Mouse (Mus musculus) forebrain, embryonic 15.5 days (tissue): Measurements from ENCODE around the gene Zfp62. TPM values are rescaled to one million over a fixed set of nuclear protein-coding genes. Genes with fewer than 3 reads are reported as not detected.
"Not testable (repeated sequence)": the region's sequence is repeated elsewhere in the genome, so short reads cannot be mapped to it uniquely, and the experiment has no call there.

Experiments
- ATAC-seq: fragments of 200-750 bp; cut with Nextera tagmentation; replicated peaks from 2 replicates; pipeline ENCODE4 v1.8.0; 2017; ENCODE audit warnings: mild to moderate bottlenecking, moderate TSS enrichment, moderate library complexity
- H3K27ac ChIP-seq: fragments of 300-500 bp; sonication (generic); replicated peaks from 2 replicates; pipeline ENCODE4 v1.5.1; 2015; ENCODE audit warnings: mild to moderate bottlenecking, inconsistent platforms
- H3K27me3 ChIP-seq: fragments of 300-500 bp; sonication (generic); 2 replicates; pipeline ENCODE4 v1.6.1; 2015; ENCODE audit warnings: inconsistent platforms
- H3K36me3 ChIP-seq: fragments of 300-500 bp; sonication (generic); 2 replicates; pipeline ENCODE4 v1.6.1; 2015; ENCODE audit warnings: mild to moderate bottlenecking, inconsistent platforms
- H3K4me1 ChIP-seq: fragments of 300-500 bp; sonication (generic); 2 replicates; pipeline ENCODE4 v1.6.1; 2015; ENCODE audit warnings: inconsistent platforms
- H3K4me2 ChIP-seq: fragments of 300-500 bp; sonication (generic); replicated peaks from 2 replicates; pipeline ENCODE4 v1.6.1; 2015; ENCODE audit warnings: mild to moderate bottlenecking, inconsistent platforms
- H3K4me3 ChIP-seq: fragments of 300-500 bp; sonication (generic); 2 replicates; pipeline ENCODE4 v1.5.1; 2015; ENCODE audit warnings: mild to moderate bottlenecking, inconsistent platforms
- H3K9ac ChIP-seq: fragments of 300-500 bp; sonication (generic); replicated peaks from 2 replicates; pipeline ENCODE4 v1.6.1; 2015; ENCODE audit warnings: mild to moderate bottlenecking, inconsistent platforms
- H3K9me3 ChIP-seq: fragments of 300-500 bp; sonication (generic); 2 replicates; pipeline ENCODE4 v1.6.1; 2016; ENCODE audit warnings: inconsistent platforms
- WGBS: fragments of 180-500 bp; shearing (Covaris S2); methylation state at CpG from one replicate; pipeline ENCODE4 v1.1.7; 2015; ENCODE audit warnings: mixed read lengths; 5-methylcytosine and 5-hydroxymethylcytosine counted together
- polyA plus RNA-seq: library from polyadenylated mRNA; unstranded; fragments of >200 nt; fragmentation: Nextera tagmentation; extraction: Ambion mirVana; gene quantifications from 2 replicates; pipeline ENCODE4 v1.2.1, GENCODE M21; 2015

Zfp62 gene
- polyA plus RNA-seq, 1 experiment from 2014 or later, result 55.1 TPM

DNA sequence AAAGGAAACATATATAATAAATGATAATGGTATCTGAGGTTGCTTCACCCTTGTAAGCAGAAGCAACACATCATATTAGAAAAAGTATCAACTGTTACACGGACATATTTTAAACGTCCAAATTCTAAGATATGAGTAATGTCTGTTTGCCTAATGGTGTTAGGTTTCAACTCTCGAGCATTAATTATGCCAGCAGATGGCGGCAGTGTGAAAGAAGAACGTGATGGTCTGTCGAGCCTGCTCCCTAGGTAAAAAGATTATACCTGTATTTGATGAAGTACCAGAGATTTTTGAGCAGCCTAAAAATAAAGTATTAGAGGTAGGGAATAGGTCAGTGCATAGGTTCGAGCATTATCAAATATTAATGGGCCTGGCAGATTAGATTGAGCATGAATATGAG lies 13.4 kb upstream of the Zfp62 start:
- H3K4me3 ChIP-seq, result no peak overlapping the region
- 5% methylated on average over 7 of the region's 7 CpGs for WGBS
- H3K27me3 ChIP-seq, result no peaks in the 10 kb centered on the region
- no peak overlapping the region for H3K9ac ChIP-seq
- no peaks in the 10 kb centered on the region for H3K9me3 ChIP-seq
- no peaks in the 10 kb centered on the region for H3K36me3 ChIP-seq
- no peaks in the 10 kb centered on the region for H3K4me1 ChIP-seq
- ATAC-seq, result no peak
- H3K4me2 ChIP-seq, result no peak overlapping the region
- H3K27ac ChIP-seq, result no peak overlapping the region

DNA sequence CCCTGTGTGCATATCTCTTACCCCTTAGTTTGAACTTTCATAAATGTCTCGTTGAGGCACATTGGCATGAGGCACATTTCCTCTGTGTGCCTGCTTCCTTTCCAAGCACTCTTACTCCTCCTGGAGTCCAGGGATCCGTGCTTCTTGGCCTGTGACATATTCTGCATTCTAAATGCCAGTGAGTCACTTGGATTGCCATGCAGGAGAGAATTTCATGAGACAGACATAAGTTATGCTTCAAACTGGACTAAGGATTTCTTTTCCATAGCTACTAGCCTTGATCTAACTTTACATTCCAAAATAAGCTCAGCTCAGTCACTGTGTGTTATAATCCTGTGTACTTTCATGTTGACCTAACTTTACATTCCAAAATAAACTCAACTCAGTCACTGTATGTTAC lies 12.0 kb upstream of the Zfp62 start:
- H3K4me2 ChIP-seq, result no peak overlapping the region
- no peaks in the 10 kb centered on the region for H3K36me3 ChIP-seq
- H3K9ac ChIP-seq, result no peak overlapping the region
- H3K27me3 ChIP-seq, result no peaks in the 10 kb centered on the region
- ATAC-seq, result no peak
- H3K9me3 ChIP-seq, result no peaks in the 10 kb centered on the region
- no peak overlapping the region for H3K27ac ChIP-seq
- no peak overlapping the region for H3K4me3 ChIP-seq
- 67% methylated on average over 2 of the region's 2 CpGs for WGBS
- H3K4me1 ChIP-seq, result no peaks in the 10 kb centered on the region

DNA sequence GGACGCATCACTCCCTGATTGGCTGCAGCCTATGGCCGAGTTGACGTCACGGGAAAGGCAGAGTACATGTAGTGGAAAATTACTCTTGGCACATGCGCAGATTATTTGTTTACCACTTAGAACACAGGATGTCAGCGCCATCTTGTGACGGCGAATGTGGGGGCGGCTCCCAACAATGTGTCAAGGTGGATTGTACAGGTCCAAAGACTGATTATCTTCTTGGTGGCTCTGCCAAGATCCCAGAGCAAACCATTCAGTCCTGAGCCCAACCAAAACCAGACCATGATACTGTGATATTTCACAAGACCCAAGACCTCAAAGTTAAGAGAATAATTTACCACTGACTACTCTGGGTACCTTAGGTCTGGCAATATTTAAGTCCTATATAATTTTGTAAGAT lies 8.3 kb upstream of the Zfp62 start:
- H3K4me1 ChIP-seq, H3K9ac ChIP-seq, ATAC-seq, H3K4me2 ChIP-seq, H3K4me3 ChIP-seq, H3K27ac ChIP-seq, H3K27me3 ChIP-seq, H3K9me3 ChIP-seq, H3K36me3 ChIP-seq: not testable (repeated sequence)
- WGBS, result 97% methylated on average over 9 of the region's 9 CpGs

DNA sequence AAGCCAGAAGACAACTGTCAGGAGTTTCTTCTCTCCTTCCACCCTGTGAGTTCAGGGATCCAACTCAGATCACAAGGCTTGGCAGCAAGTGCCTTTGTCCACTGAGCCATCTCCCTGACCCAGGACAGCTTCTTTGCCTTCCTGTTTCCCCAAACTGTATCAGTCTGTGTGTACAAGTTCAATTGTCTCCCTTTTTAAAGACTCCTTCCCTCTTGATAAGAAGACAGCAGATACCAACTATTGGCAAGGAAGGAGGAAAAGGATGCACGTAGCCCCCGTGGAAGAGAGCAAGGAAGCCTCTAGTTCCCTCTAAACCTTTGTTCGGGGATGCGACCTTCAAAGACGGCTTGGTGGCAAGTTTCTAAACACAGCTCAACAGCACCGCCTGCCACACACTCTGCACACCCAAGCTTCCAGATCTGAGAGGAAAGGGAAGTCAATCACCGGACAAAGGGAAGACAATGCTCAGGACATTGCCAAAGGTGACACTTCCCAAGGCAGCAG lies 7.2 kb upstream of the Zfp62 start:
- H3K4me1 ChIP-seq, result no peaks in the 10 kb centered on the region
- no peak overlapping the region for H3K9ac ChIP-seq
- no peak for ATAC-seq
- H3K9me3 ChIP-seq, result no peaks in the 10 kb centered on the region
- H3K36me3 ChIP-seq, result no peaks in the 10 kb centered on the region
- H3K4me3 ChIP-seq, result no peak overlapping the region
- WGBS, result 88% methylated on average over 7 of the region's 7 CpGs
- H3K27me3 ChIP-seq, result no peaks in the 10 kb centered on the region
- no peak overlapping the region for H3K4me2 ChIP-seq
- H3K27ac ChIP-seq, result no peak overlapping the region

DNA sequence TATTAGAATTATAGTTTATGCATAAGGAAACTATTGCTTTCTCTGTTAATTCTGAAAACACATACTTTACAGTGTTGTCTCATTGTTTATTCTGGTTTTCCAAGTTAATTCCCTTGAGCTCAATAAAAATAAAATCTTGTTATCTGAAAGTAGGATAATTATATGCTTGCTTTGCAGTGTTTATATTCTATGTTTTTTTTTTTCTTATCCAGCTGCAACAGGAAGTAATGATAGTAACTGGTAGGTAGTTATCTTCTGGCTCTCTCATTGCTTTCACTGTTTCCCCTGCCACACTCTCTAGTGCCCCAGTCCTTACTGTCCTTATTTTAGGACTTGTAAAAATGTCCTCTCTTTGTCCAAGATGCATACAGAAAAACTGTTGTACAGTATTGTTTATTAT lies 2.4 kb upstream of the Zfp62 start:
- Histone ChIP-seq H3K36me3 (no peaks in the 10 kb centered on the region), H3K9me3 (no peaks in the 10 kb centered on the region), H3K4me1 (peaks cover 22% of the 10 kb centered on the region), H3K4me3 (no peak overlapping the region), H3K9ac (no peak overlapping the region), H3K4me2 (no peak overlapping the region), H3K27me3 (no peaks in the 10 kb centered on the region), H3K27ac (no peak overlapping the region)
- ATAC-seq, result no peak

DNA sequence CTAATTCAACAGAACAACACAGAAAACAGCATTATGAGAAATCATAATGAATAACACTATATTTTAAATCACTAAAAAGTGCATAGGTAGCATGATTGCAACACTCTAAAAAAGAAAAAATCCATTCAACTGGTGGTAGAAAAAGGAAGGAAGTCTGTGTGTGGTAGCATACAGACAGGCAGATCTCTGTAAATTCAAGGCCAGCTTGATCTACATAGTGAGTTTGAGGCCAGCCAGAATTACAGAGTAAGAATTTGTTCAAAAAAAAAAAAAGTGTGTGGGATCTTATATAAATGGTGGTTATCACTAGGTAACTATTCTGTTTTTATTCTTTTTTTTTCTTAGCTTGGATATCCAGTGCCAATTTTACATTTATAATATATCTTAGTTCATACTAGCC lies 1.9 kb upstream of the Zfp62 start:
- H3K27me3 ChIP-seq, result no peaks in the 10 kb centered on the region
- peaks cover 23% of the 10 kb centered on the region for H3K4me1 ChIP-seq
- ATAC-seq, result no peak
- H3K9me3 ChIP-seq, result no peaks in the 10 kb centered on the region
- H3K4me3 ChIP-seq, result no peak overlapping the region
- H3K9ac ChIP-seq, result no peak overlapping the region
- no peak overlapping the region for H3K4me2 ChIP-seq
- no peak overlapping the region for H3K27ac ChIP-seq
- no peaks in the 10 kb centered on the region for H3K36me3 ChIP-seq

DNA sequence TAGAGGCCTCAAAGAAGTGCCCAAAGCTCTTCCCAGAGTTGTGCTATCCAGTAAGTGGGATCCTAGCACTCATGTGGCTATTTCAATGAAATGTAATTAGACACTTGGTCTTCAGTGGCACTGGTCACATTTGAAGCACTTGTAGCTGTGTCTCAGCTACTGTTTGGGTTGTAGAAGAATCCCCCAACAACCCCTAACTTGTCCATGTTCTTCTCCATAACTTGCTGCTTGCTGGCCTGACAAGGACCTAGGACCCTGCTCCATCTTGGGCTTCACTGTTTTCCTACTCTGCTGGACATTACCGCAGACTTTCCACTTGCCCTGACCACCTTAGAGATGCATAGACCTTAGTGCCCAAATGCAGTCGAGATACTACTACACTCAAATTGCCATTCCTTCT lies 1.0 kb upstream of the Zfp62 start:
- no peaks in the 10 kb centered on the region for H3K9me3 ChIP-seq
- 53% methylated on average over 2 of the region's 2 CpGs for WGBS
- ATAC-seq, result no peak
- peak overlapping the region; percentile 82 for H3K4me3 ChIP-seq
- no peaks in the 10 kb centered on the region for H3K36me3 ChIP-seq
- no peaks in the 10 kb centered on the region for H3K27me3 ChIP-seq
- peak overlapping the region; percentile 71 for H3K4me2 ChIP-seq
- H3K4me1 ChIP-seq, result peaks cover 25% of the 10 kb centered on the region
- no peak overlapping the region; the same call in 1 of the 2 replicates for H3K27ac ChIP-seq
- H3K9ac ChIP-seq, result peak overlapping the region; percentile 96; the same call in 1 of the 2 replicates

DNA sequence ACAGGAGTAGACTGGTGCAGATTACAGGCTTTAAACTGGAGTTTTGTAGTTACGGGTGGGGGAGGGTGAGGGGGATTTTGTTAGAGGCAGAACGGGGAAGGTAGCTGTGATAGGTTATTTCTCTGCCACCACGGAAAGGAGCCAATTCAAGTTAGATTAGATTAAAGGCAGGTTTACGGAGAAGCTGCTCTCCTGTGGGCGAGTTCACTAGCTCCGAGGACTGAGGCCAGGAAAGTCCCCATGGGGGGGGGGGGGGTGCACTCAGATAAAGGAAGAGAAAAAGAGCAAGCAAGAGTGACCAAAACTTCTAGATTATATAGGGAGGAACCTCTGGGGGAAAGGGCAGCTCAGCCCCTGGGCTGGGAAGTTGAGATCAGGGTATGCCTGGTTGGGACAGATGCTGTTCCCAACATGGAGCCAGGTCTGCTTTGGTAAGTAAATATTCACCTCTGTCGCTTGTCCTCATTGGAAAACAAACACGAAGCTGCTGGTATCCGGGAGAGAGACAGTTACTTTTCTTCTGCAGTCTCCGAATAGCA lies 500 bp upstream of the Zfp62 start:
- Histone ChIP-seq H3K27ac (peak overlapping the region; percentile 96), H3K4me2 (peak overlapping the region; percentile 71), H3K4me1 (peaks cover 29% of the 10 kb centered on the region), H3K9ac (peak overlapping the region; percentile 96), H3K9me3 (no peaks in the 10 kb centered on the region), H3K4me3 (peak overlapping the region; percentile 82), H3K27me3 (no peaks in the 10 kb centered on the region), H3K36me3 (no peaks in the 10 kb centered on the region)
- 3% methylated on average over 10 of the region's 10 CpGs for WGBS
- peak; percentile 60 for ATAC-seq

DNA sequence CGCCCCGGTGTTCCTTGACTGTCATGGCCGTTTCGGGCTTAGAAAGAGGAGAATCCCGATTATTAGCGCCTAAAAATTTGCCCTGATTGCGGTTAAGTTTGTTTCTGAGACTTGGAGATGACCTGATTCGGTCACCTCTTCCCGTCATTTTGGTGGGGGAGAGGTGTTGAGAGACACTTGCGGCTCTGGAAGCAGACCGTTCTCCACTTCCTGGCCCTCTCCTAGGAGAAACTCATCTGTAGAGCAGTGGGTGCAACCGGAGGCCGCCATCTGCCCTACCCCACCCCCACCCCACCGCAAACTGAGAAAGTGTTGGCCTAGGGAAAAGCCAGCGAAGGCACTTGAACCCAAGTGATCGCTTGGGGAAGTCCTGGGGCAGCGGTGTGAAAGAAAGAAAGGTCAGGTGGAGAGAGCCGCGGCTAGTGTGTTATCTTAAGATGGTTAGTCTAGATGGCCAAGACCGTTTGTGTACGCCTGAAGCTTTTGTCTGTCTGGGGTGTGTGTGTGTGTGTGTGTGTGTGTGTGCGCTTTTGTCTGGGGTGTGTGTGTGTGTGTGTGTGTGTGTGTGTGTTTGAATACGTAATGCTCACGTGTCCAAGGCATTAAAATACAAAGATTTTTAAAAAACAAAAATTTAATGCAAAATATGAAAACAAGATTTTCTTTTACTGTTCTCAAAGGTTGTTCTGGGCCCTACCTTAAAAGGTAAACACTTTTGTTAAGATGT lies 842 bp downstream of the Zfp62 start:
- Histone ChIP-seq H3K36me3 (no peaks in the 10 kb centered on the region), H3K9me3 (no peaks in the 10 kb centered on the region), H3K4me2 (peak overlapping the region; percentile 71), H3K27ac (peak overlapping the region; percentile 96), H3K4me3 (peak overlapping the region; percentile 82), H3K27me3 (no peaks in the 10 kb centered on the region), H3K4me1 (peaks cover 35% of the 10 kb centered on the region), H3K9ac (peak overlapping the region; percentile 96)
- WGBS, result under 1% methylated on average over 24 of the region's 24 CpGs
- peak; percentile 69 for ATAC-seq

DNA sequence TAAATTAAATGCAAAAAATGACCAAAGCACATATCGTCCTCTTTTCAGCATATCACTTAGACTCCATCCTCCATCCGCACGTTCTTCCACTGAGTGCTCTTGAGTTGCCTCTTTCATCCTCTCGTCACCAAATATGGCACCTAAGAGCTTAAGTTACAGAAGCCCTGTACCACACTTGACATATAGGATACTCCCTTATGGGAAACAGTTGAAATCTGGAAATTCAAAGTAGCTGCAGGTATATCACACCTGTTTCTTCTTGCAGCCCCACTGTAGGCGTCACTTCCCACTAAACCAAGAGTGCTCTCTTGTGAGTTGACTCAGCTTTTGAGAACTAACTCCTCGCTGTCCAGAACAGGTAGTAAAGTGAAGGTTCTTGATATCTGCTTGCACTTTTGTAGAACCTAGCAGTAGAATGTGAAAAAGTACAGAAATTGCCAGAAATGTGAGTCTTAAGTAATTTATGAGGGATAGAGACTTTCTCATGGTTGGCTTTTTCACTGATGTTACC lies 2.0 kb downstream of the Zfp62 start:
- 87% methylated on average over 6 of the region's 6 CpGs for WGBS
- Histone ChIP-seq H3K4me3 (peak overlapping the region; percentile 82; the same call in 1 of the 2 replicates), H3K9ac (no peak overlapping the region), H3K4me1 (peaks cover 39% of the 10 kb centered on the region), H3K27ac (no peak overlapping the region), H3K36me3 (no peaks in the 10 kb centered on the region), H3K9me3 (no peaks in the 10 kb centered on the region), H3K4me2 (peak overlapping the region; percentile 71), H3K27me3 (no peaks in the 10 kb centered on the region)
- no peak for ATAC-seq

DNA sequence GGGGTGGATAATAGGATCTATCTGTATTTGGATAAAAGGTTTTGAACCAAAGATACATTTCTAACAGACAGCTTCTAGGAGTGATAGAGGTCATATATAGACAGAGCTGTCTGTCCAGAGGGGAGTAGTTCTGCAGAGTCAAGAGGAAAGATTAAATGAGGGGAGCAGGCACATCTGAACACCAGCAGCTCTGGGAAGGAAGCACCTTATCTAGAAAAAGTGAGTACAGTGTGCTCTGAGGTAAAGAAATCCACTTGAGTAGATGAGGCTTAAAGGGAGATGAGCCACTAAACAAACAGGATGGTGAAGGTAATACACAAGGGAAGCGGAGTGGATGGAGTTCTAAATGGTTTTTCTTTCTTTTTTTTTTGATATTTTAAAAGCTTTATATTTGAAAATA lies 4.4 kb downstream of the Zfp62 start:
- Histone ChIP-seq H3K4me3 (no peak overlapping the region), H3K36me3 (no peaks in the 10 kb centered on the region), H3K27me3 (no peaks in the 10 kb centered on the region), H3K9me3 (no peaks in the 10 kb centered on the region), H3K27ac (no peak overlapping the region), H3K4me2 (no peak overlapping the region), H3K4me1 (peaks cover 33% of the 10 kb centered on the region), H3K9ac (no peak overlapping the region)
- 100% methylated on average over 1 of the region's 1 CpGs for WGBS
- ATAC-seq, result no peak

DNA sequence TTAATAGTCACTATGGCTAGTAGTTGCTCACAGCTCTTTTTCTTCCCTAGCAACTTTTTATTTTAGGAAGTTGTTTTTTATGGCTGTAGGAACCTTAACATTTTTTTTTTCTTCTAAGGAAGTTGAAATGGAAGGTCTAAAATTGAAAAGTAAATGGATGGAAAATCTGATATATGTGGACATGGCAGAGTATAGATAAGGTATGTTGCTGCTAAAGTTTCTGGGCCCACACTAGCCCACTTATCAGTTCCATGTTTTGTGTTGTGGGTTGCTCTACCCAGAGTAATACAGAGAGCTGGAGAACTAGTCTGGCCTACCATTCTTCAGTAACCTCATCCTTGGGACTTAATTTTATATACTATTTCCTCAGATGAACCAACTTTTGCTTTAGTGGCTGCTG lies 9.5 kb downstream of the Zfp62 start:
- no peaks in the 10 kb centered on the region for H3K27me3 ChIP-seq
- no peak for ATAC-seq
- H3K9ac ChIP-seq, result no peak overlapping the region
- H3K4me3 ChIP-seq, result no peak overlapping the region
- peaks cover 41% of the 10 kb centered on the region for H3K36me3 ChIP-seq
- H3K9me3 ChIP-seq, result no peaks in the 10 kb centered on the region
- H3K27ac ChIP-seq, result no peak overlapping the region
- no peak overlapping the region for H3K4me2 ChIP-seq
- peaks cover 11% of the 10 kb centered on the region for H3K4me1 ChIP-seq

DNA sequence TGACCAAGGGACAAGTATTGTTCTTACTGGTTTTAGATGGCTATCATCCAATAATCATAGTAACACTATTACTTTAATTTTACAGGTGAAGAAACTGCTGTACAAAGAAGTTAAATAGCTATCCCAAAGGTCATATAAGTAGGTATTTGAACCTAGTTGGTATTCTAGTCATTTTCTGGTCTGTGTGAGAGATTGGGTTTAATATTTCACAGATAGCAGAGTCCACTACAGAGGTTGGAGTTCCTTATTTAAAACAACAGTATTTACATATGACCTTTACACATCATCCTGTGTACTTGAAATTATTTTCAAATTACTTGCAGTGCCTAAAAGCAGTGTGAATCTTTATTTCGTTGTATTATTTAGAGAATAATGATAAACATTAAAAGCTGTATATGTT lies 10.4 kb downstream of the Zfp62 start:
- Histone ChIP-seq H3K27me3 (no peaks in the 10 kb centered on the region), H3K9ac (no peak overlapping the region), H3K4me3 (no peak overlapping the region), H3K4me1 (peaks cover 9% of the 10 kb centered on the region), H3K27ac (no peak overlapping the region), H3K36me3 (peaks cover 41% of the 10 kb centered on the region), H3K4me2 (no peak overlapping the region), H3K9me3 (no peaks in the 10 kb centered on the region)
- ATAC-seq, result no peak
- WGBS, result 95% methylated on average over 1 of the region's 1 CpGs
